Mouse (Mus musculus) forebrain, embryonic 15.5 days (tissue): ENCODE measurements around the gene Cxcl10. TPM values are rescaled to one million over a fixed set of nuclear protein-coding genes. Genes with fewer than 3 reads are reported as not detected.
A peak's percentile ranks its signal among the peaks of the same experiment; 100 is the strongest.

ENCODE experiments used
- ATAC-seq: fragments of 200-750 bp; cut with Nextera tagmentation; replicated peaks from 2 replicates; pipeline ENCODE4 v1.8.0; 2017; ENCODE audit warnings: mild to moderate bottlenecking, moderate TSS enrichment, moderate library complexity
- H3K27ac ChIP-seq: fragments of 300-500 bp; sonication (generic); replicated peaks from 2 replicates; pipeline ENCODE4 v1.5.1; 2015; ENCODE audit warnings: mild to moderate bottlenecking, inconsistent platforms
- H3K27me3 ChIP-seq: fragments of 300-500 bp; sonication (generic); 2 replicates; pipeline ENCODE4 v1.6.1; 2015; ENCODE audit warnings: inconsistent platforms
- H3K36me3 ChIP-seq: fragments of 300-500 bp; sonication (generic); 2 replicates; pipeline ENCODE4 v1.6.1; 2015; ENCODE audit warnings: mild to moderate bottlenecking, inconsistent platforms
- H3K4me1 ChIP-seq: fragments of 300-500 bp; sonication (generic); 2 replicates; pipeline ENCODE4 v1.6.1; 2015; ENCODE audit warnings: inconsistent platforms
- H3K4me2 ChIP-seq: fragments of 300-500 bp; sonication (generic); replicated peaks from 2 replicates; pipeline ENCODE4 v1.6.1; 2015; ENCODE audit warnings: mild to moderate bottlenecking, inconsistent platforms
- H3K4me3 ChIP-seq: fragments of 300-500 bp; sonication (generic); 2 replicates; pipeline ENCODE4 v1.5.1; 2015; ENCODE audit warnings: mild to moderate bottlenecking, inconsistent platforms
- H3K9ac ChIP-seq: fragments of 300-500 bp; sonication (generic); replicated peaks from 2 replicates; pipeline ENCODE4 v1.6.1; 2015; ENCODE audit warnings: mild to moderate bottlenecking, inconsistent platforms
- H3K9me3 ChIP-seq: fragments of 300-500 bp; sonication (generic); 2 replicates; pipeline ENCODE4 v1.6.1; 2016; ENCODE audit warnings: inconsistent platforms
- WGBS: fragments of 180-500 bp; shearing (Covaris S2); methylation state at CpG from one replicate; pipeline ENCODE4 v1.1.7; 2015; ENCODE audit warnings: mixed read lengths; 5-methylcytosine and 5-hydroxymethylcytosine counted together
- polyA plus RNA-seq: library from polyadenylated mRNA; unstranded; fragments of >200 nt; fragmentation: Nextera tagmentation; extraction: Ambion mirVana; gene quantifications from 2 replicates; pipeline ENCODE4 v1.2.1, GENCODE M21; 2015

Cxcl10 gene
- polyA plus RNA-seq, 1 experiment from 2014 or later, result 0.20 TPM

GRCm38 (mm10) chr5:92382349-92382679 is 33.6 kb upstream of the Cxcl10 start:
- H3K4me2 ChIP-seq, result no peak overlapping the region
- 68% methylated on average over 9 of the region's 9 CpGs for WGBS
- no peaks in the 10 kb centered on the region for H3K27me3 ChIP-seq
- H3K9me3 ChIP-seq, result no peaks in the 10 kb centered on the region
- H3K36me3 ChIP-seq, result no peaks in the 10 kb centered on the region
- ATAC-seq, result peak; percentile 15; the same call in 1 of the 2 replicates
- H3K4me1 ChIP-seq, result 0 out of 2 replicates have a peak, but pooled peaks cover 1% of the 10 kb centered on the region
- no peak overlapping the region for H3K9ac ChIP-seq
- H3K4me3 ChIP-seq, result no peak overlapping the region
- H3K27ac ChIP-seq, result no peak overlapping the region

- H3K4me1 ChIP-seq, result peaks cover 7% of the 10 kb centered on the region
- H3K36me3 ChIP-seq, result no peaks in the 10 kb centered on the region
- ATAC-seq, result peak; percentile 94
- no peak overlapping the region for H3K9ac ChIP-seq
- H3K27me3 ChIP-seq, result no peaks in the 10 kb centered on the region
- H3K9me3 ChIP-seq, result no peaks in the 10 kb centered on the region
- H3K27ac ChIP-seq, result no peak overlapping the region
- no peak overlapping the region for H3K4me2 ChIP-seq
- WGBS, result 31% methylated on average over 12 of the region's 12 CpGs
- H3K4me3 ChIP-seq, result no peak overlapping the region
Observed at GRCm38 (mm10) chr5:92381550-92382348, 33.1 kb upstream of the Cxcl10 start.

GRCm38 (mm10) chr5:92376795-92377405 is 28.2 kb upstream of the Cxcl10 start:
- Histone ChIP-seq H3K9me3 (no peaks in the 10 kb centered on the region), H3K4me2 (no peak overlapping the region)

GRCm38 (mm10) chr5:92375368-92375767 is 26.7 kb upstream of the Cxcl10 start:
- WGBS, result 87% methylated on average over 17 of the region's 17 CpGs
- Histone ChIP-seq H3K27ac (no peak overlapping the region), H3K9me3 (no peaks in the 10 kb centered on the region), H3K27me3 (no peaks in the 10 kb centered on the region), H3K4me3 (no peak overlapping the region), H3K36me3 (no peaks in the 10 kb centered on the region), H3K4me2 (no peak overlapping the region), H3K4me1 (peaks cover 17% of the 10 kb centered on the region), H3K9ac (no peak overlapping the region)
- no peak for ATAC-seq

More at GRCm38 (mm10) chr5:92376795-92377405, 28.2 kb upstream of the Cxcl10 start:
- Histone ChIP-seq H3K27ac (no peak overlapping the region), H3K9ac (no peak overlapping the region), H3K4me3 (no peak overlapping the region), H3K4me1 (peaks cover 8% of the 10 kb centered on the region), H3K36me3 (no peaks in the 10 kb centered on the region), H3K27me3 (no peaks in the 10 kb centered on the region)
- ATAC-seq, result no peak
- 30% methylated on average over 13 of the region's 13 CpGs for WGBS

GRCm38 (mm10) chr5:92374721-92375142 is 26.0 kb upstream of the Cxcl10 start:
- Histone ChIP-seq H3K36me3 (no peaks in the 10 kb centered on the region), H3K27ac (no peak overlapping the region), H3K4me1 (peaks cover 17% of the 10 kb centered on the region), H3K27me3 (no peaks in the 10 kb centered on the region), H3K4me2 (no peak overlapping the region), H3K9ac (no peak overlapping the region), H3K4me3 (no peak overlapping the region), H3K9me3 (no peaks in the 10 kb centered on the region)
- ATAC-seq, result no peak
- 79% methylated on average over 6 of the region's 6 CpGs for WGBS

GRCm38 (mm10) chr5:92372605-92373004 is 23.9 kb upstream of the Cxcl10 start:
- WGBS, result 89% methylated on average over 2 of the region's 2 CpGs
- Histone ChIP-seq H3K4me3 (no peak overlapping the region), H3K27me3 (no peaks in the 10 kb centered on the region), H3K4me1 (peaks cover 25% of the 10 kb centered on the region), H3K27ac (no peak overlapping the region), H3K4me2 (no peak overlapping the region), H3K9ac (no peak overlapping the region), H3K36me3 (no peaks in the 10 kb centered on the region), H3K9me3 (no peaks in the 10 kb centered on the region)
- ATAC-seq, result no peak

GRCm38 (mm10) chr5:92371361-92371976 is 22.8 kb upstream of the Cxcl10 start:
- H3K9me3 ChIP-seq, result no peaks in the 10 kb centered on the region
- no peak overlapping the region for H3K27ac ChIP-seq
- H3K4me1 ChIP-seq, result peaks cover 18% of the 10 kb centered on the region
- H3K9ac ChIP-seq, result no peak overlapping the region
- H3K4me3 ChIP-seq, result no peak overlapping the region
- 40% methylated on average over 14 of the region's 14 CpGs for WGBS
- peak; percentile 32; the same call in 1 of the 2 replicates for ATAC-seq
- H3K4me2 ChIP-seq, result no peak overlapping the region
- H3K36me3 ChIP-seq, result no peaks in the 10 kb centered on the region
- no peaks in the 10 kb centered on the region for H3K27me3 ChIP-seq

GRCm38 (mm10) chr5:92370891-92371290 is 22.2 kb upstream of the Cxcl10 start:
- Histone ChIP-seq H3K4me3 (no peak overlapping the region), H3K4me2 (no peak overlapping the region), H3K27ac (no peak overlapping the region), H3K4me1 (peaks cover 18% of the 10 kb centered on the region), H3K27me3 (no peaks in the 10 kb centered on the region), H3K9ac (no peak overlapping the region), H3K9me3 (no peaks in the 10 kb centered on the region), H3K36me3 (no peaks in the 10 kb centered on the region)
- 0 out of 2 replicates have a peak, but pooled peaks have one; percentile 24 for ATAC-seq
- 78% methylated on average over 6 of the region's 6 CpGs for WGBS

- Histone ChIP-seq H3K4me2 (no peak overlapping the region), H3K27me3 (no peaks in the 10 kb centered on the region), H3K4me3 (no peak overlapping the region), H3K36me3 (no peaks in the 10 kb centered on the region), H3K9ac (no peak overlapping the region), H3K4me1 (peaks cover 18% of the 10 kb centered on the region), H3K27ac (no peak overlapping the region), H3K9me3 (no peaks in the 10 kb centered on the region)
- 87% methylated on average over 6 of the region's 6 CpGs for WGBS
- ATAC-seq, result no peak
Observed at GRCm38 (mm10) chr5:92370392-92370791, 21.7 kb upstream of the Cxcl10 start.

GRCm38 (mm10) chr5:92369151-92369994 is 20.7 kb upstream of the Cxcl10 start:
- peak; percentile 93 for ATAC-seq
- H3K4me2 ChIP-seq, result no peak overlapping the region
- H3K36me3 ChIP-seq, result no peaks in the 10 kb centered on the region
- H3K4me3 ChIP-seq, result no peak overlapping the region
- 55% methylated on average over 13 of the region's 13 CpGs for WGBS
- H3K4me1 ChIP-seq, result peaks cover 18% of the 10 kb centered on the region
- no peaks in the 10 kb centered on the region for H3K27me3 ChIP-seq
- H3K9me3 ChIP-seq, result no peaks in the 10 kb centered on the region
- H3K27ac ChIP-seq, result peak overlapping the region; percentile 50; the same call in 1 of the 2 replicates
- H3K9ac ChIP-seq, result no peak overlapping the region

- no peak overlapping the region for H3K4me3 ChIP-seq
- H3K4me1 ChIP-seq, result peaks cover 18% of the 10 kb centered on the region
- H3K36me3 ChIP-seq, result no peaks in the 10 kb centered on the region
- H3K27me3 ChIP-seq, result no peaks in the 10 kb centered on the region
- H3K4me2 ChIP-seq, result no peak overlapping the region
- no peak overlapping the region for H3K9ac ChIP-seq
- WGBS, result 68% methylated on average over 10 of the region's 10 CpGs
- no peak overlapping the region for H3K27ac ChIP-seq
- no peak for ATAC-seq
- no peaks in the 10 kb centered on the region for H3K9me3 ChIP-seq
Observed at GRCm38 (mm10) chr5:92368392-92368791, 19.7 kb upstream of the Cxcl10 start.
